Mouse (Mus musculus): Measurements from ENCODE around the gene Ubtf.
A peak's percentile ranks its signal among the peaks of the same experiment; 100 is the strongest.

Ubtf gene

GRCm38 (mm10) chr11:102316572-102317297 is 2.8 kb downstream of the Ubtf start:
- DNase-seq, result peak; percentile 88 to 93

GRCm38 (mm10) chr11:102315690-102316571 is 3.6 kb downstream of the Ubtf start:
- DNase-seq, result no peak

- DNase-seq, result no peak
These were observed 5.2 kb downstream of the Ubtf start for GRCm38 (mm10) chr11:102314321-102314720.

GRCm38 (mm10) chr11:102312586-102312985 is 7.0 kb downstream of the Ubtf start:
- peak in 1 of 2 experiments; percentile 6 for DNase-seq

- peak in 1 of 2 experiments; percentile 3 for DNase-seq
These were observed 7.6 kb downstream of the Ubtf start for GRCm38 (mm10) chr11:102311966-102312365.

- DNase-seq, result no peak
These were observed 8.5 kb downstream of the Ubtf start for GRCm38 (mm10) chr11:102310768-102311695.

- peak in 1 of 2 experiments; percentile 58 for DNase-seq
These were observed 9.5 kb downstream of the Ubtf start for GRCm38 (mm10) chr11:102309821-102310617.

GRCm38 (mm10) chr11:102308979-102309378 is 10.6 kb downstream of the Ubtf start:
- peak; percentile 96 to 97 for DNase-seq

GRCm38 (mm10) chr11:102308104-102308503 is 11.4 kb downstream of the Ubtf start:
- DNase-seq, result no peak

- DNase-seq, result no peak
These were observed 14.2 kb downstream of the Ubtf start for GRCm38 (mm10) chr11:102305359-102305758.

- DNase-seq, result no peak
These were observed 15.4 kb downstream of the Ubtf start for GRCm38 (mm10) chr11:102304141-102304540.

GRCm38 (mm10) chr11:102299839-102300238 is 19.7 kb downstream of the Ubtf start:
- peak; percentile 63 to 82 for DNase-seq

- DNase-seq, result no peak
These were observed 21.7 kb downstream of the Ubtf start for GRCm38 (mm10) chr11:102297577-102298556.

GRCm38 (mm10) chr11:102296491-102297472 is 22.8 kb downstream of the Ubtf start, which contains the start of gene Atxn7l3:
Gene Atxn7l3, minus strand, starts transcription at chr11:102296631.
- DNase-seq, result peak; percentile 97 to 99

- peak; percentile 47 to 65 for DNase-seq
These were observed 23.7 kb downstream of the Ubtf start for GRCm38 (mm10) chr11:102295598-102296471.

GRCm38 (mm10) chr11:102294887-102295597 is 24.5 kb downstream of the Ubtf start:
- DNase-seq, result peak in 1 of 2 experiments; percentile 53

- DNase-seq, result no peak
These were observed 25.1 kb downstream of the Ubtf start for GRCm38 (mm10) chr11:102294416-102294815.
